Mouse (Mus musculus) E14TG2a.4 (cell line): Measurements from ENCODE around the gene Ldlrad3.

ENCODE experiments used
- CTCF ChIP-seq: conservative IDR thresholded peaks from 2 replicates; pipeline ENCODE4 v1.5.1; 2014; ENCODE audit warnings: low read length
- NANOG ChIP-seq: IDR thresholded peaks from 2 replicates; pipeline ENCODE4 v1.6.1; 2014; ENCODE audit warnings: borderline replicate concordance, low read length, mixed read lengths
- POU5F1 ChIP-seq: IDR thresholded peaks from 2 replicates; pipeline ENCODE4 v1.6.1; 2014; ENCODE audit warnings: low read length, borderline replicate concordance

- TF ChIP-seq CTCF (no peak), POU5F1 (no peak), NANOG (no peak)
Observed at GRCm38 (mm10) chr2:102048296-102049175, 137.6 kb downstream of the Ldlrad3 start.
